Mouse (Mus musculus): ENCODE results near the gene Lfng. TPM values are rescaled to one million over a fixed set of nuclear protein-coding genes. Genes with fewer than 3 reads are reported as not detected.
A peak's percentile ranks its signal among the peaks of the same experiment; 100 is the strongest.

The Lfng gene
- total RNA-seq, 2 experiments from 2014 or later: 23.5 to 24.4 TPM

DNA sequence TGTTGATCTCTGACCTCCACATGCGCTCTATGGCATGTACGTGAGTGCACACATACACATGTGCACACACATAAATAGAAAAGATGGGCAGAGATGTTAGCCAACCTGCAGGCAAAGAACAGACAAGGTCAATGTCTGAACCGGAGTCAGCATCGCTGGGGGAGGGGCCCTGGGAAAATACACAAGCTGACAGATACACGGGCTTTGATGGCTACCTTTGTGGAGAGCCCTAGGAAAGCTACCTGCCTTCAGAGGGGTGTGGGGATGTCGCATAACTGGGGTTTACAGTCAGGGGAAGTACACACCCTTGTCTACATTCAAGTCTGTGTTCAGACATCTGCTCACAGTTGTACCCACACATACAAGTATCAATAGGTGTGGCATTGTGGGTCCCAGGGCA is 31.4 kb downstream of the Lfng start:
- DNase-seq (ENCODE audit: low spot score in 2 of 2): no peak

DNA sequence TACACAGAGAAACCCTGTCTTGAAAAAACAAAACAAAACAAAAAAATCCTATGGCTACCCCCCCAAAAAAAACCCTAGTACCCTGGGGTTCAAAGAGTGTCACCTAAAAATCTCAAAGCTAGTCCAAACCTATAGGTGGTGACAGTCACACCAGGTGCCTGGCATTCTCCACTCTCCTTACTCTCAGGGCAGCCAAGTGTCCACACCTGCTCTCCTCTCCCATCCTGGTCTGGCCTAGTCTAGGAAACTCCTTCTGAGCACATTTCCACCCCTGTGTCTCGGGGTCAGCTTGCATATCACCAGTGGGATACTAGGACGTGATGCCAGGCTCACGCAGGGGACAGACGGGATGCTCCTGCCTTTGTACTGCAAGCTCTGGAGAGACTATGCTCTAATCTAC is 32.2 kb downstream of the Lfng start:
- no peak for DNase-seq (ENCODE audit: low spot score in 2 of 2)

DNA sequence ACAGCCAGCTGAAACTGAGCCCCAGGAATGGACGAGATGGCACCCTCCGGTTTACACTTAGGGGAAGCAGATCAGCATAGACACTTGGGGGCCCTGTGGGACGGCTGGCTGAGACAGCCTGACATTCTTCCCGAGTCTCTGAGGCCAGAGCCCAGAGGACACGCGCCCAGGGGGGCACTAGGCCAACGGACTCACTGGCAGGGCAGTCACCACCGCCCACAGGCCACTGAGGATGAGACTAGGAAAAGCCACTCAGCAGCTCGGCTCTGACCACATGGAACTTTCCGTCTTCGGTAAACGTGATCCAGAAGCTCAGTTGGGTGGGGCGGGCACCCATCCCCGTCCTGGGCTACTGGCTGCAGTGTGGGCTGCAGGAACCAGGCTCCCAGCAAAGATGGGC is 32.8 kb downstream of the Lfng start:
- DNase-seq (ENCODE audit: low spot score in 2 of 2): no peak

DNA sequence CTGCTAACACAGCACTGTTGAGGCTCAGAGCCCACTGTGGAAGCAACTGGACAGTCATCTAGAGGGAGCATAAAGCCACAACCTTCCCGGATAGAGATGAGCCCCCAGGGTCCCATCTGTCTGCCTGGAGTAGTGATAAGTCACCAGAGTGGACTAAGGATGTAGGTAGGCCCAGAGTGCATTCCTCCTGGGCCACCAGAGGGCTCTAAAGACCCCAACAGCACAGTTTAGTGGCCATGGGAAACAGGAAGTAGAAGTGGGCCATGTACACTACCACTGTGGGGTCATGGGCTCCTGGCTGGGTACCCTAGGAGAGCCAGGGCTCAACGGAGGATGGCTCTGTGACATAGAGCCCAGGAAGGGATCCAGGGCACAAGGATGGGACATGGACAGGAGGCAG is 33.7 kb downstream of the Lfng start:
- DNase-seq (ENCODE audit: low spot score in 2 of 2): no peak

DNA sequence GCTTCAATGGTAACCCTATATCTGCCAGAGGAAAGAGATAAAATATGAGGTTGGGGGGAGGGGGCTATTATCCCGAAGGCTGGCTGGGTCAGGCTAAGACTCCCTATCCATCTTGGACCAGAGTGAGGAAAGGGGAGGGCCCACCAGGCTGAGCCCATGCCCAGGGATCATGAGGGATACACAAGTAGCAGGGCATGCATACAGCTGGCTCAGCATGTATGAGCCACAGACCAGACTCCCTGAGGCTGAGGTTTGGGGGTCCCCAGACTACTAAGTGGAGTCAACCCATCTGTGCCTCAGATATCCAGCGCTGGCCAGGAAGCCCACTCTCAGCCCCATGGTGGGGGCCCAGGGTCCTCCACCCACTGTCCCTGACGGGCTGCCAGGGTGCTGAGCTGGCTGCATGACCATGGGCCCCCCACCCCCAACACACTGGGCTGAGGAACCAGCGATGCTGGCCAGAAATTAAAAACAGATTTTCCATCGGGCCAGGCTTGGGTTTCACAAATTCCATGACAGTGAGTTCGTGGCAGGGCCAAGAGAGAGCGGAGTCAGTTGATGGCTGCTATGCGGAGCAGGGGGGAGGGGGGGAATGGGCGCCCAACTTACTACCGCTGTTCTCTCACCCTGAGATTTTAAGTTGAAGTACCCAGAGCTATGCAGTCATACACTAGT is 34.3 kb downstream of the Lfng start:
- DNase-seq (ENCODE audit: low spot score in 2 of 2): no peak

DNA sequence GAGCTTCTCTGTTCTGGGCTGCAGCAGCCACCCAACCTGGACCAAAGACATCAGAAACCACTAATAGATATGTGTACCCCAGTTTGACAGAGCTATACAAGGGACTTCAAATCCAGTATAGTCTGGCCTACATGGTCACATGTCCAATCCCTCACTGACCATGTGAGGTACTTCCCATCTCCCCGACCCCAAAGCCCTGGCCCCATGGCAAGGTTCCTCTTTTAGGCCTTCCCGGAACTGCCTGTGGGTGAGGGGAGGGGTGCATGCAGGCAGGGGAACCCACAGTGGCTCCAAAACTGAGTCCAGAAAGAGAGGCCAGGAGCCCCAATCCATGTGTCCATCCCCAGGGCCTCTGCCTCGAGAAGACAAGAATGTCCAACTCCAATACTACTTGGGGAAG is 35.0 kb downstream of the Lfng start:
- DNase-seq (ENCODE audit: low spot score in 2 of 2): no peak

DNA sequence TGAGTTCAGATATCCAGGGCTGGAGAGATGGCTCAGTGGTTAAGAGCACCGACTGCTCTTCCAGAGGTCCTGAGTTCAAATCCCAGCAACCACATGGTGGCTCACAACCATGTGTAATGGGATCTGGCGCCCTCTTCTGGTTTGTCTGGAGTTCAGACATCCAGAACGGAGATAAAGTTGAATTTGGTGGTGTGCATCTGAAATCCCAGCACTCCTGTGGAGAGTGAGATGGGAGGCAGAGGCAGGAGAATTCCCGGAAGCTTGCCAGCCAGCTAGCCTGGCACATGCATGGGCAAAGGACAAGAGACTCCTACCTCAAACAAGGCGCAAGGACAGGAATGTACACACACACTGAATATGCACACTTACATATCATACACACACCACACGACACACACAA is 37.1 kb downstream of the Lfng start:
- no peak for DNase-seq (ENCODE audit: low spot score in 2 of 2)

DNA sequence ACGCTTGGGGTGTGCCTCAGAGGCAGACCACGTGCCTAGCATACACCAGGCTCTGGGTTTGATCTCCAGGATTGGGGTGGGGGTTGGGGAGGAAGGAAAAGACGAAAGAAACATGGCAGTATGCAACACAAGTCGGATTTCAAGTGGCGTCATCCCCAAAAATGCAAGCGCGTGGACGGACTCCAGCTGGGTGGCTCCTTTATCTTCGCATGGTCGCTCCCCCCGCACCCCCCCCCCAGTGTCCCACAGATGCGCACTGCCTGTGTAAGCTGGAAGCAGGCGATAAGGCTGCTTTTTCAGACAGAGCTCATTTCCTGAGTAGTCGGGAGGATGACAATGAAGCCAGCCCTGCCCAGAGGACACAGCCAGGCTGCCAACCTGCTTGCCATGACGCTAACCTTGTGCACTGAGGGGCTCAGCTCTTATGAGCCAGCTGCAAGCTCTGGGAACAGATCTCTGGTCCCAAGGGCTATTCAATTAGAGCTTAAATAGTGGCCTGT is 37.6 kb downstream of the Lfng start:
- DNase-seq (ENCODE audit: low spot score in 2 of 2): no peak

DNA sequence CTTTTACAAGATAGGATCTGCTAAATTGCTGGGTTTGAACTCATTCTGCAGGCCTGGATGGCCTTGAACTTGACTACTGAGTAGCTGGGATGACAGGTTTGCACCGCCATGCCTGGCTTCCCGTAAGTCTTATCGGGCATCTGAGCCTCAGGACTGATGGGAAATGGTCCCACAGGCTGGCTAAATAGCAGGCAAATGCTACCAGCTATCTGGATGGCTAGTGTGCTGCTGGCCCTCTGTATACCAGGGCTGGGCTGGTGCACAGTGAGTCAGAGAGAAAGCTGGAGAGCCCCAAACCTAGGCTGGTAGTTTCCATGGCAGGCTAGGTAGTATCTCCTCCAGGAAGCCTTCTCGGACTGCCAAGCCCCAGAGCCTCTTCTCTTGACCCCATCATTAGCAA is 38.3 kb downstream of the Lfng start:
- DNase-seq (ENCODE audit: low spot score in 2 of 2): no peak

DNA sequence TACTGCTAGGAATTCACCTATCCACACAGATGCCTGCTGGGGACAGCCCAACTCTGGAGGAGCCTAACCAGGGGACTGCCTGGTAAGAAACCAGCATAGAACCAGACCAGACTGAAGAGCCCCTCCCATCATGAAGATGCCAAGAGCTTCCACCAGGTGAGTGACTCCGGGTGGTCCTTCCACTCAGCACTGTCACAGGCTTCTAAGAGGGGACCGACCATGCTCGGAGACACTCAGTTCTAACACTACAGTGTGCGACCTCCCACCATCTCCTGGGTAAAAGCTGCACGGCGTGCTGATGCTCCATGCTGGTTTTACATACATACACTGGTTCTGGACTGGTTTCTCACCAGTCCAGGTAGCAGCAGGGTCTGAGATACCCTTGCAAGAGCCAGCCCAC is 39.1 kb downstream of the Lfng start:
- no peak for DNase-seq (ENCODE audit: low spot score in 2 of 2)

DNA sequence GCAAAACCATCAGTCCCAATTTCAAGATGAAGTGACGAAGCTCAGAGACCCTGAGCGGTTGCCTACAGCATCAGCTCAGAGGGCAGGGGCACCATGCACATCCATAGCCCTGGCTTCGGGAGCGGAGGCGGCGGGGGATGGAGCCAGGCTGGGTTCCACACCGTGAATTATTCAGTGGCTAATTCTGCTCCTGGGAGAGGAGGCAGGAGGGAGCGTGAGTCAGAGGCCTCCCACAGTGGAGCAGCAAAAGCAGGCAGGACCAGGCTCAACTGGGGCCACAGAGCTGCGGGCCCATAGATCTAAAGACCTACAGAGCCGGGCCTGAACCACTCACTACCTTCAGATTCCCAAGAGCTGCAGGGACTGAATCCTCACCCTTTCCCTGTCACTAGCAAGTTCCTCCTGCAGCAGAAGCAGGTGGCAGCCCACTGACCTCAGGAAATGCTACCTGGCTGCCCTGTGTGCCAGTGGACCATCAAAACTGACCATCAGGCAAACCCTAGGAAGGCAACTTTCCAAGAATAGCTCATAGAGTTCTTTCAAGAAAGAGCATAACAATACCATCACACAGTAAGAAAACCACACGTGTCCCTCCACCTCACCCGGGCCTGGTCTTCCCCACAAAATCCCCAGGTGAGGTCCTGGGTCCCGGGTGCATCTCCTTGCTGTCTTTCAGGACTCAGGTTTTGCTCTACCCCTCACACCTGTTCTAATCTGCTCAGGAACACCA is 40.1 kb downstream of the Lfng start:
- no peak for DNase-seq (ENCODE audit: low spot score in 2 of 2)

DNA sequence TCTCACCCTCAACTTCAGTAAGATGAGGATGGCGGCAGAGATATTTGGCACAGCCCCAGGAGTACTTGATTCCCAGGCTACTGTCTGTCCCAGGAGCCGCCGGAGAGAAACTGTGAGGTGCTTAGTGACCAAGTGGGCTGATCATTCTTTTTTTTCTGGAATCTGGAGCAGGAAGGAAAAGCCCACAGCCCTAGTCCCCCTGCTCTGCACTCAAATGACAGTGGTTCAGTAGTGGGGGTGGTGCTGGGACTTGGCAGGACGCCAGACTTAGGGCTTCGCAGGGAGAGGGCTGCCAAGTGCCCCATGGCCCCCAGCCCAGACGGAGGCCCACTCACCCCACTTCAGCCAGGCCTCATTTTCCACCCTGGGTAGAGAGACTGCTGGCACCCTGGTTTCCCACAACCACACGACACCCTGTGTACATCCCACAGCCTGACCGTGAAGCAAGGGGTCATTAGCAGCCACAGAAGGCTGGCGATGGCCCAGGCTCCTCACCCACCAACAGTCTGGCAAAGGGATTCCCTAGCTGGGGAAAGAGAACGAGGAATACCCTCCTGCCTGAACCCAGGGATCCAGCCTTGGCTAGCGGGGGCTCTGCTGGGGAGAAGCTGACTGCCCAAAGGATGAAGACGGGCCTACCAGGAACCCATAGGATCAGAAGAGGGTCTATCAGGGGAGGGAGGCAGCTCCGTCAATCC is 40.9 kb downstream of the Lfng start:
- DNase-seq (ENCODE audit: low spot score in 2 of 2): no peak

DNA sequence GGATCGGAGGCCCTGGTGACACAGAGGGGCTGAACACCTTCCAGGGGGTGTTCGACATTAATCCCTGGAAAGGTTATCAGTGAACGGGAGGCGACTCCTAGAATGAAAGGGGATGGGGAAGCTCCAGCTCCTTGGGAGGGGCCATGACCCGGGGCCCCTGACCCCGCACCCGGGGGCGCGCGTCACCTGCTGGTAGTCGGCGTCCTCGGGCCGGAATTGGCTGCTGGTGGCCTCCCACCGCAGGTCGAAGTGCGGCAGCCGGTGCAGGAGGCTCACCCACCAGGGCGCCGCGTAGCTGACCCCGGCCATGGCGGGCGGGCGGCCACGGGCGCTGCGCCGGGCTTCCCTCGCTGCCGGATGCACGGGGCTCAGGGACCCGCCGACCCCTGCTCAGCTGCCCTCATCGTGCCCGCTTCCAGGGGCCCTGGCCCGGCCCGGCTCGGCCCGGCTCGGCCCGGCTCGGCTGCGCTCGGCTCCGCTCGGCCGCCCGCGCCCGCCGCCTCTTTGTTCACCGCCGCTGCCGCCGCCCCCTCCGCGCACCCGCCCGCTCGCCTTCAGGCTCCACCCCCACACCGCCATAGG is 41.5 kb downstream of the Lfng start, which contains the start of gene Ttyh3:
Gene Ttyh3 (minus strand): TSS at position 513 of the 582 bp plus-strand sequence.
- DNase-seq (ENCODE audit: low spot score in 2 of 2): peak in 1 of 2 experiments; percentile 26

DNA sequence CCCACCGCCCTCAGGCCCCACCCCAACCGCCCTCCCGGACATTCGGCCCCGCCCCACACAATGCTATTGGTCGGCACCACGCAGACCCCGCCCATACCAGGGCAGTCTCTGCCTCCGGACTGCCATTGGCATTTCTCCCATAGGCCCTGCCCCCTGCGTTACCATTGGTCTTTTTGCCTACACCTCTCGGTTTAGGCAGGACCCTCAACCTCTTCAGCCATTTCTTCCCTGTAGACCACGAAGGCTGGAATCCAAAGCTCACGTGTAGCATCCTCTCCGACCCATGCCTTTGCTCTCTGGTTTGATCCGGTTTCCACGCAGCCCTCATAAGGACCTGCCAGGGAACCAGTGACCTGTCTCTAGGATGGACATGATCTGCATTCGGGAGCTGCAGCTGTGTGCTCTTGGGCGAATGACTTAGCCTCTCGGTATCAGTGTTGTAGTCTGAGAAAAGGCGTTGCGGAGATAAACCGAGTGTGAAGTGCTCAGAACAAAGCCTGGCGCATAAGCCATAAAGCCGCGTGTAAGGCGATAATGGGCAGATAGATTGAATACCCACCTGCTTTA is 42.1 kb downstream of the Lfng start:
- DNase-seq (ENCODE audit: low spot score in 2 of 2): peak; percentile 94 to 98

DNA sequence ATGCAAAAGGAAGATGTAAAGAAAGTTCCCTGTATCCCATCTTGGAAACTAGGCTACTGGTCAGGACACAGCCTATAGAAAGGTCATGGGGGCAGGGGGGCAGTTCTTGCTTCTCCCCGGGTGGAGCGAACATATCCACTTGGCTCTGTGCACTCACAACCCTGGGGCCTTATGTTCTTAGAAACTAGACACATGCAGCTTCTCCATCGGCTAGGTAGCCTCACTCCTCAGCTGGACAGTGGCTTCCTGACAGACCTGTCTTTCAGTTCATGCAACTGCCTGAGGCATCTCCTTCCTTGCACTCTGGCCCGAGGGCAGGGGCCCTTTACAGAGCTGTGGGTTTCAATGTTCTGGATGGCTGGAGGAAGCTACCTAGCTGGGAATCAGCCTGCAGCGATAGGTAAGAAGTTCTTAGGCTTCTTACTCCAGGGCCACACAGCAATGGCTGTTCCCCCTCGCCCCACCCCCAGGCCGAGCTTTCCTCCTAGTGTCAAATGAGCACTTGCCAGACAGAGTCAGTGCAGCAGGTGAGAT is 42.8 kb downstream of the Lfng start:
- DNase-seq (ENCODE audit: low spot score in 2 of 2): no peak

DNA sequence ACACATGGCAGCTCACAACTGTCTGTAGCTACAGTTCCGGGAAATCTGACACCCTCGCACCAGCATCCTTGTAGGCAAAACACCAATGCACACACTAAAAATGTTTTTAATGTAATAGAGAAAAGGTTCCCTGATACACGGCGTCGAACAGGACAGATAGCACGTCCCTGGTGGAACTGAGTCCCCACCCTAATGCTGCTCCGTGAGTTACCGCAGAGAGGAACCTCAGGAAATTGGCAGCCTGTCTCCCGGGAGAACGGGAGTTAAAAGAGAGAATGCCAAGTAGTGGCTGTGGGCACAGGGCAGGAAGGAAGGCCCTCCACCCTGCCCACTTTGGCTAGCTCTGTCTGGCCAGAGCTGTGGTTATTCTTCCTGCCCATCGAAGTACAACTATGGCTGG is 44.1 kb downstream of the Lfng start:
- no peak for DNase-seq (ENCODE audit: low spot score in 2 of 2)

DNA sequence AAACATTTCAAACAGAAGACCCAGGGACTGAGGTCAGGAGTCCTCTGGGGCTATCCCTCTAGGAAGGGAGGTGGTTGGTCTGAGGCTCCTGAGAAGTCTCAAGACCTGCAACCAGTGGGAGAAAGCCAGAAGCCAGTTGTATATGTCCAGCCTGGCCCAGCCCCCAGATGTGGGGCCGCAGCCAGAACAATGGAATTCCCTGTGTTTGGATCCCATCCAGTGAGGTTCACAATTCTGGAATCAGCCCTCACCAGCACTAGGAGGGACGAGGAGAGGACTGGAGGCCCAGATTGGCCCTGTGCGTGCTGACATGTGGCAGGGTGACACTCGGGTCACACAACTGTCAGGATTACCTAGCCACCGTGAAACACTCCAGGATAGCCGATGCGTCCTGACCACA is 45.5 kb downstream of the Lfng start:
- no peak for DNase-seq (ENCODE audit: low spot score in 2 of 2)

DNA sequence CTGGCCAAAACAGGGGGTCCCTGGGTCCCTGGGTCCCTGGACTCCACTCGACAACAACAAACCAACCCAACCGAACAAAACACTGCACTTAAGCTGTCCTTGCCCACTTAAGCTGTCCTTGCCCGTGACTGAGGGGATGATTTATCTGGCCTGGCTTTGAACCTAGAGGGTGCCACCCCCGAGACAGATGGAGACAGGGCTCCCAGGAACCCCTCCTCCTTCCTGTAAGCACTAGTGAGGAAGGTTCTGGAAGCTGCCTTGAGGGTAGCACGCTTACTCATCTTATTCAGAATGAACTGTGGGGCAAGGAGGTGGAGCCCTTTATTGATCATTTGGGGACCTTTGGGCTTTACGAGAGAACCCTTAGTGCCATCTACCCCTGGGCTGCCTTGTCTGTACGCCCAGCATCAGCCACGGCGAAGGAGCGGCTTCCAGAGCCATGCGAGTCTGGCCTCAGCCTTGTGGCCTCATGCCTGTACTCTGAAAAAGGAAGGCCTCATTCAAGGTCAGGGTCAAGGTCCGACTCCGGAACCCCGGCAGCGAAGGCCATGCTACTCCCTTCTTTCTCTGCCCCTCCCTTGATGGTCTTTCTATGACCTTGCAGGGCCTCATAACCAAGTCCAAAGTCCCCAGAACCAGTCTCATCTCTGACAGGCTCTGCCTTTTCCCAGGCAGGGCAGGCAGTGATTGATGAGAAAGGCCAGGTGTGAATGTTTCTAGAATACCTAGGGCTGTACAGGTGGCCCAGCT is 47.2 kb downstream of the Lfng start:
- DNase-seq (ENCODE audit: low spot score in 2 of 2): peak in 1 of 2 experiments; percentile 49

DNA sequence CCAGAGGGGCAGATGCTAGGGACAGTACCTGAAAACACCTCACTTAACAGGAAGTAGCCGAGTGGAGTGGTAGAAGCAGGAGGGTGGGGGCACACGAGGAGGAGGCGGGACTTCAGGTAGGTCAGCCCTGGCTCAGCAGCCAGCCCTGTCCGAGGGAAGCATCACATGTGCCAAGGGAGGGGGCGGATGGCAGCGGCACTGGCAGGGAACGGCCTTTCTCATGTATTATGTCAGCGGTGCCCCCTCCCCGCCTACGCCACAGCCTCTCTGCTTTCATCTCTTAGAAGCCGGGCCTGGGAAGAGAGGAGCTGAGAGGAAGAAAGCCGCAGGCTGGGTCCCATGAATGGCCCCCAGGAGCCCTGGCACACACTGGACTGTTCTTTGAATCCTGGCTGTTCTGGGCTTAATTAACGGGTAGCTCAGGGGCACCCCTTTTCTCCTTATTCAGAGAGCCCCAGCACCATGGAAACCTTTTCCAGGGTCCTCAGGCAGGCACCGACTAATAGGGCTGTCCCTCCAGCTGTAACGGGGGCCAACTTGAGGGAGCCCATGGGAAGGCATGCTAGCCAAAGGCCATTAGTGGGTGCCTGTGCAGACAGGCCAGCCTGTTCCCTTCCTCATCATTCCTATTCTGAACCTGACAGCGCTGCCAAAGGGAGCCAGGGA is 52.6 kb downstream of the Lfng start:
- no peak for DNase-seq (ENCODE audit: low spot score in 2 of 2)

DNA sequence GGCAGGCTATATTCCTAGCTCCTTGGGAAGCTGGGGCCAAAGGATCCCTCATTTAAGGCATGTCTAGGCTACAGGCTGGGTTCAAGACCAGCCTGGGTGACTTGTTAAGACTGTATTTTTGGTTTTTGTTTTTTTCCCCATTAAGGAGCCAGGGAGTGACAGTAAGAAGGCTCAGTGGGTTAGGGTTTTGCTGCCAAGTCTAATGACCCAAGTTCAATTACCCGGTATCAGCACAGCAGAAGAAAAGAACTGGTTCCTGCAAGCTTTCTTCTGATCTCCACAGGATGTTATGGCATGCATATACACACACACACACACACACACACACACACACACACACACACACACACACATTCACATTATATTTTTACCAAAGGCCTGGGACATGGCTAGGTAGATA is 53.3 kb downstream of the Lfng start:
- DNase-seq (ENCODE audit: low spot score in 2 of 2): no peak
